Mouse (Mus musculus): ENCODE results near the gene Cd46. TPM values are rescaled to one million over a fixed set of nuclear protein-coding genes. Genes with fewer than 3 reads are reported as not detected.
A peak's percentile ranks its signal among the peaks of the same experiment; 100 is the strongest.

Gene Cd46
- 0.53 and 0.54 TPM in 2 replicates for polyA plus RNA-seq (2014; fragmentation: Nextera tagmentation; extraction: Ambion mirVana)

DNA sequence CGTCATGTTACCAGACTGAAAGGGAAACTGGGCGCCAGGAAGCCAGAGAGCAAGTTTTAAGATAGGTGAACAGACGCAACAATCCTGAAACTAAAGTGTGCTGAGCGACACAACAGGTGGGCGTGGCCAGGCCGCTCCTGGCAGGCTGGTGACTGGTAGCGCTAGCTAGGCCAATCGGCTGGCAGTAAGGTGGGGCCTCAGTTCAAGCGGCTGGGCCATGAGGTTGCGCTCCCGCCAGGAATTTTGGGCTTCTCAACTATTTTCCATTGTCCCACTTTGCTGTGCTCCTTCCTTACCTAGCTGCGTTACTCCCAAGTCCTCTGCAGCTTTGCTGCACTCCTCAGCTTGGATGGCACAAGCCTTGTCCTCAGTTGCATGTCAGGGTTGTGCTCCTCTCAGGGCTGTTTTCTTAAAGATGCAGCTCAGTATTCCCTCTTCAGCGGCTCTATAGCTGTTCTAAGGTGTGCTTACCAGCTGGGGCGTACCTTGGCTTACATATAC lies at the start of gene Cd46:
Cd46 (minus strand) TSS at position 30 of the 501 bp plus-strand sequence.
- 3% methylated on average over 14 of the region's 14 CpGs for WGBS
- Histone ChIP-seq H3K4me1 (ENCODE audit: control insufficient read depth in 2 of 2, insufficient read depth in 2 of 2, low read length in 2 of 2) (no peaks in the 10 kb centered on the region), H3K27me3 (ENCODE audit: control insufficient read depth, insufficient read depth, low read length) (no peaks in the 10 kb centered on the region), H3K9ac (ENCODE audit: low read length) (peak within 1 kb of the TSS; percentile 75), H3K4me3 (ENCODE audit: control insufficient read depth in 1 of 2, insufficient read depth in 1 of 2, low read depth in 1 of 2, low read length in 2 of 2) (peak within 1 kb of the TSS; percentile 53 to 58), H3K4me2 (ENCODE audit: low read length) (peak within 1 kb of the TSS; percentile 74), H3K9me3 (ENCODE audit: control insufficient read depth, low read length) (no peaks in the 10 kb centered on the region), H3K36me3 (ENCODE audit: control insufficient read depth, insufficient read depth, low read length) (peaks cover 10% of the 10 kb centered on the region; the same call in 1 of the 2 replicates), H3K27ac (replicated peaks in 1 of 2; ENCODE audit: control insufficient read depth in 1 of 2, insufficient read depth in 1 of 2, low read depth in 2 of 2, low read length in 2 of 2) (peak within 1 kb of the TSS; percentile 51 to 56; a peak in 3 of 4 replicates)
- ATAC-seq (ENCODE audit: insufficient number of reproducible peaks, insufficient read depth, low FRiP score, low read depth): peak; percentile 95

DNA sequence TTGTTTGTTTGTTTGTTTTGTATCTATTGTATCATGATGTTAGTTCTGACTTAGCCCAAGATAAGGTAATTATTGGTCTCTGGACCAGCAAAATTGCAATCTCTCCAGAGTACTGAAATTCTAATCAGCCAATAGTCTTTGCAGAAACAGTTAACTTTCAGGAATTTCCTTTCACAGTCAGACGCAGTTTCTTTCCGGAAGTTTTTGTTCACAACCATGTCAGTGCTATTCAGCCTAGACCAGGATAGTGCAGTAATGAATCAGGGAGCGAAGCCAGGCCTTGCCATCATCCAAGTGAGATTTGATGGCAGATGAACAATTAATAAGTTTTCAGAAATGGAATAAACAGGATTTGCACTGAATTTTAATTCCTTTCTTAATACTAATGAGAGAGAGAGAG lies 40.0 kb upstream of the Cd46 start:
- H3K4me2 ChIP-seq (ENCODE audit: low read length): peak overlapping the region; percentile 81
- H3K36me3 ChIP-seq (ENCODE audit: control insufficient read depth, insufficient read depth, low read length): peaks cover 20% of the 10 kb centered on the region
- ATAC-seq (ENCODE audit: insufficient number of reproducible peaks, insufficient read depth, low FRiP score, low read depth): no peak
- H3K4me3 ChIP-seq (ENCODE audit: control insufficient read depth in 1 of 2, insufficient read depth in 1 of 2, low read depth in 1 of 2, low read length in 2 of 2): peak overlapping the region in 1 of 2 experiments; percentile 59; a peak in 1 of 4 replicates
- 51% methylated on average over 3 of the region's 3 CpGs for WGBS
- no peaks in the 10 kb centered on the region for H3K27me3 ChIP-seq (ENCODE audit: control insufficient read depth, insufficient read depth, low read length)
- no peaks in the 10 kb centered on the region for H3K9me3 ChIP-seq (ENCODE audit: control insufficient read depth, low read length)
- H3K4me1 ChIP-seq (ENCODE audit: control insufficient read depth in 2 of 2, insufficient read depth in 2 of 2, low read length in 2 of 2): 0 out of 4 replicates have a peak, but pooled peaks cover 0 to 4% of the 10 kb centered on the region in 2 experiments
- no peak overlapping the region for H3K9ac ChIP-seq (ENCODE audit: low read length)
- peak overlapping the region in 1 of 2 experiments; percentile 95; a peak in 1 of 4 replicates for H3K27ac ChIP-seq (replicated peaks in 1 of 2; ENCODE audit: control insufficient read depth in 1 of 2, insufficient read depth in 1 of 2, low read depth in 2 of 2, low read length in 2 of 2)

DNA sequence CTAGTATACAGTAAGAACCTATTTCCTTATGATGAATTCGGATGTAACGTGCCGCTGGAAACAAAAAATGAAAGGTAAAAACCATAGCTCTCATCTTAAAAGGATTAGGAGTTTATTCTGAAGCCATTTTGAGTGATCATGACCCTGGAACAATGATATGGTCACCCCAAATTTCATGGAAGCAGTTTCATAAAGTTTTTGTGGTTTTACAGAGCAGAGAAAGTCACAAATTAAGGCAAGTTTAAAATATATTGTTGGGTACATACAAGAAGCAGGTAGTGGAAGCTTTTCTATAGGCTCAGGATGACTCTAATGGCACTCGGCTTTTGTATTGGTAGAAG lies 39.6 kb upstream of the Cd46 start:
- WGBS: 24% methylated on average over 4 of the region's 4 CpGs
- Histone ChIP-seq H3K27me3 (ENCODE audit: control insufficient read depth, insufficient read depth, low read length) (no peaks in the 10 kb centered on the region), H3K4me1 (ENCODE audit: control insufficient read depth in 2 of 2, insufficient read depth in 2 of 2, low read length in 2 of 2) (0 out of 4 replicates have a peak, but pooled peaks cover 0 to 4% of the 10 kb centered on the region in 2 experiments), H3K4me3 (ENCODE audit: control insufficient read depth in 1 of 2, insufficient read depth in 1 of 2, low read depth in 1 of 2, low read length in 2 of 2) (peak overlapping the region in 1 of 2 experiments; percentile 59; a peak in 3 of 4 replicates), H3K4me2 (ENCODE audit: low read length) (peak overlapping the region; percentile 81), H3K9me3 (ENCODE audit: control insufficient read depth, low read length) (no peaks in the 10 kb centered on the region), H3K9ac (ENCODE audit: low read length) (peak overlapping the region; percentile 96), H3K36me3 (ENCODE audit: control insufficient read depth, insufficient read depth, low read length) (peaks cover 24% of the 10 kb centered on the region), H3K27ac (replicated peaks in 1 of 2; ENCODE audit: control insufficient read depth in 1 of 2, insufficient read depth in 1 of 2, low read depth in 2 of 2, low read length in 2 of 2) (peak overlapping the region; percentile 19 to 95; a peak in 3 of 4 replicates)
- no peak for ATAC-seq (ENCODE audit: insufficient number of reproducible peaks, insufficient read depth, low FRiP score, low read depth)

DNA sequence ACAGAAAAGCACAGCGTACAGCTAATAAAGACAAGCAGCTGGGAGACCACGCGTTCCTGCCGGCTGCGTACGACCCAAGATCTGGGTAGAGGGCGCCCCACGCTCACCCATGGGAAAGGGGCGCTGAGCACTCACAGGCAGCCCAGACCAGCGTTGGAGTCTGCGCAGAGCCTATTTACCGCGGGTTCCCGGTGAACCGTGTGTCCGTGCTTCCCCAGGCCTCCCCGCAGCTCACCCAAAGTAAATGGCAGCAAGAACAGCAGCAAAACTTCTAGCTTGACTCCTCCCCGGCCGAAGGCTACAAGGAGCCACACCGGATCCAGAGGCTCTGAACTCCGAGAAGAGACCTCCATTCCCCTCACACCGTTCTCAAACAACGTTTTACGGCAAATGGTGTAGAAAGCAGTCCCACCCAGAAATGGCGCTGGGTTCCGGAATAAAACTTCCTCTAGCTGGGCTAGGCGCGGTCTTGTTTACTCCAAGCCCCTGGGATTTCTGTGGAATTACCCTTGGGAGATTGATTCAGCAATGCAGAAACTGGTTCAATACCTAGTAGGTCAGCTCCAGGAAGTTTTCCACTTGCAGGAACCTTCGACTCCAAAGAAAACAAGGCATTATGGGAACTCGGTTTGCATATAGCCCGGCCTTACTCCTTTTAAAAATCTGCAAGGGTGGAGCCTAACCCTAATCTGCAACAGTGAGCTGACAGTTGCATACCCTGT lies 39.1 kb upstream of the Cd46 start, which contains the start of gene Cr1l:
Cr1l (minus strand) TSS at position 634 of the 722 bp plus-strand sequence.
- Histone ChIP-seq H3K4me1 (ENCODE audit: control insufficient read depth in 2 of 2, insufficient read depth in 2 of 2, low read length in 2 of 2) (0 out of 4 replicates have a peak, but pooled peaks cover 0 to 4% of the 10 kb centered on the region in 2 experiments), H3K4me2 (ENCODE audit: low read length) (peak within 1 kb of the TSS; percentile 81), H3K27me3 (ENCODE audit: control insufficient read depth, insufficient read depth, low read length) (no peaks in the 10 kb centered on the region), H3K9ac (ENCODE audit: low read length) (peak within 1 kb of the TSS; percentile 96), H3K9me3 (ENCODE audit: control insufficient read depth, low read length) (no peaks in the 10 kb centered on the region), H3K27ac (replicated peaks in 1 of 2; ENCODE audit: control insufficient read depth in 1 of 2, insufficient read depth in 1 of 2, low read depth in 2 of 2, low read length in 2 of 2) (peak within 1 kb of the TSS; percentile 95 to 99), H3K4me3 (ENCODE audit: control insufficient read depth in 1 of 2, insufficient read depth in 1 of 2, low read depth in 1 of 2, low read length in 2 of 2) (peak within 1 kb of the TSS; percentile 59 to 77), H3K36me3 (ENCODE audit: control insufficient read depth, insufficient read depth, low read length) (peaks cover 27% of the 10 kb centered on the region)
- ATAC-seq (ENCODE audit: insufficient number of reproducible peaks, insufficient read depth, low FRiP score, low read depth): peak; percentile 96
- WGBS: under 1% methylated on average over 31 of the region's 31 CpGs

DNA sequence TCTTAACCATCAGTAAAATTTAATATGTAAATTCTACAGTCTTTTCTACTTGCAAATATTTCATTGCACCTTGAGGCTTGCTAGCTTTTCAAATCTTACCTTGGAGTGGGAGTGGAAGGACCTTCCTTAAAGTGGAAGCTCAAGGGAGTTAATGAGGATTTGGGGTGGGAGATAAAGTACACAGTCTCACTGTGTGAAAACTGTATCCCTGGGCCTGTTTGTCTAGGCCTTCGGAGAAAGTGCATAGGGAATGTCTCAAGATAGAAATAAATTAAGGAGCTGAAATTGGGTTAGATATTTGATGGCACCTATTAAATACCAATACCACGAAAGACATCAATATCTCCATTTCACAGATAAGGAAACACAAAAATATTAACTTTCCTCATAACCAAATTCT lies 38.4 kb upstream of the Cd46 start:
- Histone ChIP-seq H3K36me3 (ENCODE audit: control insufficient read depth, insufficient read depth, low read length) (peaks cover 34% of the 10 kb centered on the region), H3K4me3 (ENCODE audit: control insufficient read depth in 1 of 2, insufficient read depth in 1 of 2, low read depth in 1 of 2, low read length in 2 of 2) (peak overlapping the region; percentile 59 to 77), H3K9ac (ENCODE audit: low read length) (peak overlapping the region; percentile 96), H3K9me3 (ENCODE audit: control insufficient read depth, low read length) (no peaks in the 10 kb centered on the region), H3K27me3 (ENCODE audit: control insufficient read depth, insufficient read depth, low read length) (no peaks in the 10 kb centered on the region), H3K4me2 (ENCODE audit: low read length) (peak overlapping the region; percentile 81), H3K4me1 (ENCODE audit: control insufficient read depth in 2 of 2, insufficient read depth in 2 of 2, low read length in 2 of 2) (0 out of 4 replicates have a peak, but pooled peaks cover 0 to 4% of the 10 kb centered on the region in 2 experiments), H3K27ac (replicated peaks in 1 of 2; ENCODE audit: control insufficient read depth in 1 of 2, insufficient read depth in 1 of 2, low read depth in 2 of 2, low read length in 2 of 2) (peak overlapping the region in 1 of 2 experiments; percentile 95; a peak in 2 of 4 replicates)
- ATAC-seq (ENCODE audit: insufficient number of reproducible peaks, insufficient read depth, low FRiP score, low read depth): no peak
- WGBS: 7% methylated on average over 2 of the region's 2 CpGs

DNA sequence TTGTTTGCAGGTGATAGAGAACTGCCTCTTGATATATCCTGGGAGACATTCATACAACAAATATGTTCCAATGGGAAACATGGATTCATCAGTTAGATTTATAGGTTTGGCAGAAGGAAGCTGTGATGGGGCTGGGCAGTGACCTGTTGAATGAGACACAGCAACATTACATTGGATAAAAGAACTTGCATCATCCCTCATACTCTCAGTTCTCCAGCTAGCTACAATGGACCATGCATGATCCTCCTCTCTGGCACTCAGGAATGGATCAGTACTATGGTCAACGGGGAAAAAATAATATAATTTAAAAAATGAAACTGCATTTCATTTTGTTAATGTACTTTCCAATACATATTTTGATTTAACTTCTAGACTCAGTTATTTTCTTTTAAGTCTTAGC lies 37.8 kb upstream of the Cd46 start:
- peak overlapping the region; percentile 81 for H3K4me2 ChIP-seq (ENCODE audit: low read length)
- no peaks in the 10 kb centered on the region for H3K27me3 ChIP-seq (ENCODE audit: control insufficient read depth, insufficient read depth, low read length)
- ATAC-seq (ENCODE audit: insufficient number of reproducible peaks, insufficient read depth, low FRiP score, low read depth): no peak
- no peak overlapping the region for H3K4me3 ChIP-seq (ENCODE audit: control insufficient read depth in 1 of 2, insufficient read depth in 1 of 2, low read depth in 1 of 2, low read length in 2 of 2)
- peaks cover 40% of the 10 kb centered on the region for H3K36me3 ChIP-seq (ENCODE audit: control insufficient read depth, insufficient read depth, low read length)
- 0 out of 4 replicates have a peak, but pooled peaks cover 0 to 4% of the 10 kb centered on the region in 2 experiments for H3K4me1 ChIP-seq (ENCODE audit: control insufficient read depth in 2 of 2, insufficient read depth in 2 of 2, low read length in 2 of 2)
- no peaks in the 10 kb centered on the region for H3K9me3 ChIP-seq (ENCODE audit: control insufficient read depth, low read length)
- H3K9ac ChIP-seq (ENCODE audit: low read length): no peak overlapping the region
- no peak overlapping the region for H3K27ac ChIP-seq (replicated peaks in 1 of 2; ENCODE audit: control insufficient read depth in 1 of 2, insufficient read depth in 1 of 2, low read depth in 2 of 2, low read length in 2 of 2)
- WGBS: 80% methylated on average over 1 of the region's 1 CpGs

DNA sequence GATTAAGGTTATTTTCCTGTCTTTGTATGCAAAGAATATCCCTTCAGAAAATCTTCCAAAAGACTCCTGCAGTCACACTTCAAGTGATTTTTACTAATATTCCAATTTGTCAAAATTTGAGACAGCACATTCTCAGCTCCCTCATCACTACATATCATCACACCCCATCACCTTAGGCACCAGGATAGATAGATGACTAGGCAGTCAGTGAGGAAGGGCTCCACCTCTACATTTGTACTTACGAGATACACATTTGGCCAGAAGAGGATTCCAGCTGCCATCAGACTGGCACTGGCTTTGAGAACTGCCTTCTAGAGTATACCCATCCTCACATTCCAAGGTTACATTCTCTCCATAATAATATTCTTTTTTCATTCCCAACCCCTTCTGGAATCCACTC lies 22.4 kb upstream of the Cd46 start:
- Histone ChIP-seq H3K4me1 (ENCODE audit: control insufficient read depth in 2 of 2, insufficient read depth in 2 of 2, low read length in 2 of 2) (no peaks in the 10 kb centered on the region), H3K4me3 (ENCODE audit: control insufficient read depth in 1 of 2, insufficient read depth in 1 of 2, low read depth in 1 of 2, low read length in 2 of 2) (no peak overlapping the region), H3K9ac (ENCODE audit: low read length) (no peak overlapping the region), H3K36me3 (ENCODE audit: control insufficient read depth, insufficient read depth, low read length) (peaks cover 79% of the 10 kb centered on the region), H3K27ac (replicated peaks in 1 of 2; ENCODE audit: control insufficient read depth in 1 of 2, insufficient read depth in 1 of 2, low read depth in 2 of 2, low read length in 2 of 2) (no peak overlapping the region), H3K9me3 (ENCODE audit: control insufficient read depth, low read length) (no peaks in the 10 kb centered on the region), H3K27me3 (ENCODE audit: control insufficient read depth, insufficient read depth, low read length) (no peaks in the 10 kb centered on the region), H3K4me2 (ENCODE audit: low read length) (no peak overlapping the region)
- no peak for ATAC-seq (ENCODE audit: insufficient number of reproducible peaks, insufficient read depth, low FRiP score, low read depth)
- 76% methylated on average over 1 of the region's 1 CpGs for WGBS
